Mouse (Mus musculus) testis, adult 2 months (tissue): ENCODE measurements around the gene B230307C23Rik.
"Not testable (repeated sequence)": the region's sequence is repeated elsewhere in the genome, so short reads cannot be mapped to it uniquely, and the experiment has no call there.

ENCODE experiments used
- CTCF ChIP-seq: fragments of 200-500 bp; IDR thresholded peaks from 2 replicates; pipeline ENCODE4 v1.5.1; 2012; ENCODE audit warnings: low read depth, mild to moderate bottlenecking, inconsistent platforms, low read length, moderate library complexity; ENCODE audit not compliant: control insufficient read depth, insufficient read depth, insufficient replicate concordance
- POLR2A ChIP-seq: fragments of 200-500 bp; IDR thresholded peaks from 2 replicates; pipeline ENCODE4 v1.6.1; 2012; ENCODE audit warnings: low read depth, mild to moderate bottlenecking, inconsistent platforms, low read length, moderate library complexity; ENCODE audit not compliant: control insufficient read depth

DNA sequence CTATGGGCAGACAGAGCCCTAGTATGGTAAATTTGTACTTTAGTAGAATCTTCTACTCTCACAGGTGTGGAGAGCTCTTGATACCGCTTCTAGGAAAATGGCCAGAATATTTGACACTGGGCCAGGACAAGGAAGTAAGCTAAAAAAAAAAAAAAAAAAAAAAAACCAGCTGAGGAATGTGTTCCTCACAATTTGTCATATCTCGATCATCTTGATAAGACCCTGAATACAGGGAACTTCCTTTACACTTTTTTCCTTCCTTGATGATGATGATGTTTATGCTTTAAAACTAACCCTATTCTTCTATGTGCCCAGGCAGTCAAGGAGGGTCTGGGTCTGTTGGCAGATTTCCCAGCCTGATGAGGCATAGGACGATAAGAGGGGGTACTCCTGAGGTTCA, 82.3 kb downstream of the B230307C23Rik start:
- TF ChIP-seq CTCF, POLR2A: not testable (repeated sequence)
